Mouse (Mus musculus) embryo, embryonic 10 days (tissue): ENCODE results near the gene Gm12790.
"Not testable (repeated sequence)": the region's sequence is repeated elsewhere in the genome, so short reads cannot be mapped to it uniquely, and the experiment has no call there.

Experiments used
- DNase-seq: peaks from one replicate; pipeline ENCODE4 v3.0.0-alpha.2; 2015; ENCODE audit warnings: low spot score

Gm12790 gene

DNA sequence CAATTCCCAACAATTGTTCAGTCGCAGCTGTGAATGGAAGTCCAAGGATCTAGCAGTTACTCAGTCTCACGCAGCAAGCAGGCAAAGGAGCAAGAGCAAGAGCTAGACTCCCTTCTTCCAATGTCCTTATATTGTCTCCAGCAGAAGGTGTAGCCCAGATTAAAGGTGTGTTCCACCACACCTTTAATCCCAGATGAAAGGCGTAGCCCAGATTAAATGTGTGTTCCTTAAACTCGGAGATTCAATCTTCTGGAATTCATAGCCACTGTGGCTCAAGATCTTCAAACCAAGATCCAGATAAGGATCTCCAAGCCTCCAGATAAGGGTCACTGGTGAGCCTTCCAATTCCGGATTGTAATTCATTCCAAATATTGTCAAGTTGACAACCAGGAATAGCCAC is at the start of gene Gm12790:
Gene Gm12790, minus strand, starts transcription at position 101 of the 400 bp plus-strand sequence.
- not testable (repeated sequence) for DNase-seq

DNA sequence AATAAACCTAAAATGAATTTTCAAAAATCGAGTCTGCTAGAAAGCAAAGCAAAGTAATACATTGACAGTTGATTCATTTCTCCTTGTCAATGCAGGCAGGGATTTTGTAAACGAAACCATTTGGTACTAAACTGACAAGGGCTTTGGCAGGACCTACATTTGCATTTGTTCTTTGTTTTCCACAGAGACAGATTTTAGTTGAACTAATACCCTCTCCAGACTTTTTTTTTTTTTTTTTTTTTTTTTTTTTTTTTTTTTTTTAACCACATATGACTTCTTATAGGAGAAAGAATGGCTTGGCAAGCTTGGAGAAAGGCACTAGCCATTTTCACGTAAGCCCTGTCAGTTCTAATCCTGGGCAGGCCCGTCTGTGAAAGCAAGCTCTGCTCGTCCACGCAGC is 45.8 kb upstream of the Gm12790 start:
- DNase-seq = no peak

DNA sequence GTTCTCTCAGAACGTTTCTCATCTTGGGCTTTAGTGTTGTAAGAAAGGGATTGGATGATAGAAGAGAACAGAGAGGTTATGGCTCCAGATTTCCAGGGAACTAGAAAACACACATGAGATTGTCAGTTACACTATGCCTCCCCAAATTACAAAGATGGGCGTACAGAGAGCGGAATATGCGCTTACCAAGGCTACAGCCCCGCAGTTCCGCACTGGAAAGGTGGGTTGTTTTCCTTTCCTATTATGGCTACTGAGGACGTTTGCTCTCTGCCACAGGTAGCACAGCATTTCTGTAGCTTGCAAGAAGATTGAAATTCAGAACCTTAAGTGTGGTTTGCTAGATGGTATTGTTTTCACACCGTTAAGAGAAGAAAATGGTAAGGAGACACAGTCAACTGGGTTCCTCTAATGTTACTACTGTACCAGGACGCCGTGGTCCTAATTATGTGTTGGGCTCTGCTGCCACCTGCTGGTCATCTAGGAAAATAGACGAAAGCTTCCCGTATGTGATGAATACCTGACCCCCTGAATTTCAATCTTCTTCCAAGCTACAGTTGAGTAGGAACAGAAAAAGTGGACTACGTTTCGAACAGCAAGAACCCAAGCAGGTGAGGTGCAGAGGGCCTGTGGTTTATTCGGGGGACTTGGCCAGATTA is 17.5 kb upstream of the Gm12790 start:
- DNase-seq = peak; percentile 89

DNA sequence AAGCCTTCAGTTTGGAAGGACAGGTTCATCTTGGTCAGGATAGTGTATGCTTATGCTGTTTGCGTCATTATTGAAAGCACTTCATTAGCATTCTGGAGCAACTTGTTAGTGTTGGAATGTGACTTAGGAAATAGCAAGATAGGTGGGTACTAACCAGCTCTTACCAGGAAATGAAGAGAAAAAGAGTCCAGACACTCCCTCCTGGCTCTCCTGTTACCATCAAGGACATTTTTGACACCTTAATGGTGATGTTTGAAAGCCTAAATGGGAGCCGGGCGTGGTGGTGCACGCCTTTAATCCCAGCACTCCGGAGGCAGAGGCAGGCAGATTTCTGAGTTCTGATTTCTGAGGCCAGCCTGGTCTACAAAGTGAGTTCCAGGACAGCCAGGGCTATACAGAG is 16.6 kb upstream of the Gm12790 start:
- no peak for DNase-seq

DNA sequence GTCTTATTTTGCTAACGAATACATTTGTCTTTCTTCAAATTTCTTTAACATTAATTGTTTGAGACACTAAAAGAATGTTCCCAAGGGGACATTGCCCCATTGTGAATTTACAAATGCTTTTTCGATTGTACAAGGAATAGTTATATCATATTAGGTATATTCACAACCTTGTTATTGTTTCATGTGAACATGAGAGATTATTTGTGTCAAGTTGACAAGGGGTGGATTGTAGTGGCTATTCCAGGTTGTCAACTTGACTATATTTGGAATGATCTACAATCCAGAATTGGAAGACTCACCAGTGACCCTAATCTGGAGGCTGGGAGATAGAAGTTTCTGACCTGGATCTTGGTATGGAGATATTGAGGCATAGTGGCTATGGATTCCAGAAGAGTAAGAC is 5.5 kb upstream of the Gm12790 start, which contains the start of gene Gm12789:
Gene Gm12789, plus strand, starts transcription at position 301 of the 400 bp plus-strand sequence.
- DNase-seq = not testable (repeated sequence)

DNA sequence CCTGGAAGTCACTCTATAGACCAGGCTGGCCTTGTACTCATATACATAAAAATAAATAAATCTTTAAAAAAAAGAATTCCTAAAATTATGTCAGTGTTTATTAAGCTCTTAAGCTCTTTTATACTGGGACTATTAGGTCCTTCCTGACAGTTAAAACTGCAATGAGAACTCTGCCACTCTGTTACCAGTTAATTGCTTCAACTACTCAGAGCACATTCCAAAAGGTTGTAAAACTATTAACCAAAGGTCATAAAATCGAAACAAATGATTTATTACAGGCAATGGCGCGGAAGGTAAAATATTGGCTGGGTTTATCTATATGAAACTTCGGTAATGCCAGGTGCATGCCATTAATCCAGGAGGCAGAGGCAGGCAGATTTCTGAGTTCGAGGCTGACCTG is 4.8 kb upstream of the Gm12790 start:
- DNase-seq = no peak

DNA sequence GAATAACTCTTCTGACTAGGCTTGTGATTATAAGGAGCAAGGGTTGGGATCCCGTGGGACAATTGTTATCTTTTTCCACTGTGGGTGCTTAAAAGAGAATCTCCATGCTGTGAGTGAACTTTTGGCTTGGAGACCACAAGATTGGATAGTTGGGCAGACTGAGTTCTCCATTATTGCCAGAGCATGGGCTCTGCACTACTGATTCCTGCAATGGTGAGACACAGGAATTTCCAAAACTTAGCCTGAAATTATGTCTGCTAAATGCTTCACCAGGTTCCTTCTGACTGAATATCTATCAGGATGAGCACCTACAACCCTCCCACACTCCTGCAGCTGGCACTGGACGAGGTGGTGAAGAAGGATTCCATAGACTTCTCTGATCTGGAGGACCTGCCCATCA is 40.7 kb downstream of the Gm12790 start, which contains the start of gene Gm12794:
Gene Gm12794, plus strand, starts transcription at position 301 of the 400 bp plus-strand sequence.
- DNase-seq = not testable (repeated sequence)
